Mouse (Mus musculus) lung, postnatal 0 days (tissue): ENCODE measurements around the gene Tas2r125.

ENCODE experiments used
- CTCF ChIP-seq: IDR thresholded peaks from 2 replicates; pipeline ENCODE4 v1.5.1; 2016; ENCODE audit warnings: antibody characterized with exemption, mild to moderate bottlenecking
- EP300 ChIP-seq: IDR thresholded peaks from 2 replicates; pipeline ENCODE4 v1.6.1; 2016; ENCODE audit warnings: antibody characterized with exemption, mild to moderate bottlenecking, control low read depth

DNA sequence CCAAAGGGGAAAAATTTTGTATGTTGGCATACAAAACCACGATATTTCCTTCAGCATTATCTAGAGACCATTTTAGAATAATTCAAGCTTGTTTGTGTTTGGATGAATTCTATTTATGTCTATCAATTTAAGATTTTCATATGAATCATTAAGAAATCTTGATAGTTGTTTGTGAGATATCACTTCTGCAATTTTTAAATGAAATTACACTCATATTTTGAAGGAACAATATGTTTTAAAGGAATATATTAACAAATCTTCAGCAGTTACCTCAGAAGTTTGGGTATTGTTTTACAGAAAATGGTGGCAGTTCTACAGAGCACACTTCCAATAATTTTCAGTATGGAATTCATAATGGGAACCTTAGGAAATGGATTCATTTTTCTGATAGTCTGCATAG, 16.7 kb upstream of the Tas2r125 start, which contains the start of gene Tas2r113:
- no peak for TF ChIP-seq CTCF
- no peak for TF ChIP-seq EP300
